Mouse (Mus musculus): Measurements from ENCODE around the gene Map3k4. TPM values are rescaled to one million over a fixed set of nuclear protein-coding genes. Genes with fewer than 3 reads are reported as not detected.

Gene Map3k4
- total and polyA plus RNA-seq, 3 experiments, result 12.7 to 22.6 (median 20.9) TPM

DNA sequence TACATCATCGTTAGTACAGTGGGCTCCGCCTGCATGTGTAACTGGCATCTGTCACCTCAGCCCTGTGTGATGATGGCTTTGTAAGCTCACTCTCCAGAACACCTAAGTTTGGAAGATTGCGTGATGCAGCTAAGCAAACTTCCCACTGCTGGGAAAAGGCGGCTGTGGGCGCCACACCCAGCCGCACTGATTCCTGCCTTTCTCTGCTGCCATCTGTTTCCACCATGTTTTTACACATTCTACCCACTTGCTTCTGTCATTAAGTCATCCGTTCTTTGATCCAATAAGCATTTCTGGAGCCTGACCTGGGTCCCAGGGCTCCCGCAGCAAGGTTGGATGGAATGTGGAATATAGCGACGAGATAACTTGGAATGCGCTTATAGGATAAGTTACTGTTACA lies 106.7 kb downstream of the Map3k4 start:
- H3K36me3 ChIP-seq (replicated peaks in 1 of 2; ENCODE audit: control insufficient read depth in 1 of 2, insufficient read depth in 1 of 2, low read length in 1 of 2), result peaks cover 74 to 90% of the 10 kb centered on the region in 2 experiments
- no peak overlapping the region for H3K4me2 ChIP-seq (ENCODE audit: insufficient read depth, low read depth, poor library complexity, severe bottlenecking)
- TF ChIP-seq USF1 (IDR thresholded peaks at IDR 0.05; ENCODE audit: low read depth, low read length) (no peak), MEF2A (IDR thresholded peaks at IDR 0.05; ENCODE audit: borderline replicate concordance, low read depth, low read length) (no peak), NELFE (IDR thresholded peaks at IDR 0.05; ENCODE audit: low read depth, low read length) (no peak), MAFK (IDR thresholded peaks at IDR 0.05; ENCODE audit: insufficient replicate concordance, low read length) (no peak), UBTF (IDR thresholded peaks at IDR 0.05; ENCODE audit: low read depth, low read length) (no peak), HCFC1 (IDR thresholded peaks at IDR 0.05; ENCODE audit: low read depth, low read length) (no peak)
- dilution Hi-C loops (cut with MboI; ENCODE audit: extremely low pct_ligation_motif_present, extremely low pct_unique_long_range_greater_than_20kb, low sequenced_read_pairs) (no loop called here), in situ Hi-C loops (cut with MboI; ENCODE audit: low pct_ligation_motif_present, low pct_unique_long_range_greater_than_20kb, low sequenced_read_pairs) (loop anchor here (5.0 kb wide), 2 partner anchors 115 to 175 kb away; no protein-coding TSS in a partner anchor)
- H3K4me3 ChIP-seq (replicated peaks in 1 of 3; ENCODE audit: low read depth in 2 of 3, low read length in 2 of 3, poor library complexity in 1 of 3), result no peak overlapping the region
- H3K27me3 ChIP-seq (replicated peaks), result no peaks in the 10 kb centered on the region
- peaks cover 32 to 50% of the 10 kb centered on the region in 2 experiments for H3K4me1 ChIP-seq (ENCODE audit: control insufficient read depth in 1 of 2, insufficient read depth in 2 of 2)
- peaks cover 2% of the 10 kb centered on the region for H3K79me2 ChIP-seq (replicated peaks; ENCODE audit: control insufficient read depth, extremely low read depth, insufficient read depth, poor library complexity, severe bottlenecking)
- no peak overlapping the region for H3K9ac ChIP-seq (ENCODE audit: insufficient read depth, low read depth)
- DNase-seq (ENCODE audit: extremely low read depth), result no peak
- H3K27ac ChIP-seq (ENCODE audit: insufficient read depth, low read depth), result no peak overlapping the region
- no peaks in the 10 kb centered on the region for H3K9me3 ChIP-seq (replicated peaks; ENCODE audit: low read length)

DNA sequence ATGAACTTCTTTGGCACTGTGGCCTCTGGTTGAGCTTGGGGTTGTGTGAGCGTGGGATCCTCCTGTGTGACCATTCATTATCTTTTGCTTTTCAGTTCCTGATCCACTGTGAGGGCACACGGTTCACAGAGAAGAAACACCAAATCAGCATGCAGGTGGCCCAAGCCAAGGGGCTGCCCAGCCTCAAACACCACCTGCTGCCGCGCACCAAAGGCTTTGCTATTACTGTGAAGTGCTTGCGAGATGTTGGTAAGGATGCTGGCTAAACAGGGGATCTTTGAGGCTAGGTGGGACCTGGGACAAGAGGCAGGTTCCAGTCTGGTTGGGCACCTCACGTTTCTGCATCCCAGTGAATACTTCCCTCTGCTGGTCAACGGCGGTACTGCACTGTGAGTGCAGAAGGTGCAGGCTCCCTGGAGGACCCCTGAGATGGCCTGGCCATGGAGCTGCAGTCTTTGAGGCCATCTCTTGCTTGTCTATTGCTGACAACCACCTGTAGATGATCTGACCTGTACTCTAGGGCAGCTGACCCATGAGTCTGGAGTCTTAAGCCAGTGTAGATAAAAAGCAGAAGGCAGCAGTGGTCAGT lies 108.0 kb downstream of the Map3k4 start:
- Histone ChIP-seq H3K4me2 (ENCODE audit: insufficient read depth, low read depth, poor library complexity, severe bottlenecking) (no peak overlapping the region), H3K4me1 (ENCODE audit: control insufficient read depth in 1 of 2, insufficient read depth in 2 of 2) (peaks cover 40 to 62% of the 10 kb centered on the region in 2 experiments), H3K27me3 (replicated peaks) (no peaks in the 10 kb centered on the region), H3K27ac (ENCODE audit: insufficient read depth, low read depth) (peak overlapping the region; percentile 70), H3K79me2 (replicated peaks; ENCODE audit: control insufficient read depth, extremely low read depth, insufficient read depth, poor library complexity, severe bottlenecking) (peaks cover 2% of the 10 kb centered on the region), H3K36me3 (replicated peaks in 1 of 2; ENCODE audit: control insufficient read depth in 1 of 2, insufficient read depth in 1 of 2, low read length in 1 of 2) (peaks cover 61 to 84% of the 10 kb centered on the region in 2 experiments), H3K9ac (ENCODE audit: insufficient read depth, low read depth) (no peak overlapping the region), H3K9me3 (replicated peaks; ENCODE audit: low read length) (no peaks in the 10 kb centered on the region), H3K4me3 (replicated peaks in 1 of 3; ENCODE audit: low read depth in 2 of 3, low read length in 2 of 3, poor library complexity in 1 of 3) (peak overlapping the region in 1 of 3 experiments; percentile 7)
- dilution Hi-C loops (cut with MboI; ENCODE audit: extremely low pct_ligation_motif_present, extremely low pct_unique_long_range_greater_than_20kb, low sequenced_read_pairs) (no loop called here), in situ Hi-C loops (cut with MboI; ENCODE audit: low pct_ligation_motif_present, low pct_unique_long_range_greater_than_20kb, low sequenced_read_pairs) (loop anchor here (5.0 kb wide), 2 partner anchors 113 to 173 kb away; no protein-coding TSS in a partner anchor)
- TF ChIP-seq UBTF (IDR thresholded peaks at IDR 0.05; ENCODE audit: low read depth, low read length) (no peak), ELF1 (IDR thresholded peaks at IDR 0.05; ENCODE audit: low read depth, low read length) (no peak; the same call in 1 of the 2 replicates), HCFC1 (IDR thresholded peaks at IDR 0.05; ENCODE audit: low read depth, low read length) (no peak), MEF2A (IDR thresholded peaks at IDR 0.05; ENCODE audit: borderline replicate concordance, low read depth, low read length) (no peak), PAX5 (IDR thresholded peaks at IDR 0.05; ENCODE audit: low read length) (no peak), JUND (conservative IDR thresholded peaks at IDR 0.05; ENCODE audit: low read depth, low read length) (0 out of 2 replicates have a peak, but pooled peaks have one; percentile 9), EP300 (IDR thresholded peaks at IDR 0.05; ENCODE audit: low read length) (peak; percentile 62), POLR2AphosphoS2 (IDR thresholded peaks at IDR 0.05; ENCODE audit: low read depth, low read length) (no peak), BHLHE40 (IDR thresholded peaks at IDR 0.05; ENCODE audit: low read depth, low read length) (peak; percentile 75; the same call in 1 of the 2 replicates), ZC3H11A (IDR thresholded peaks at IDR 0.05; ENCODE audit: low read depth, low read length) (peak; percentile 95), CTCF (conservative IDR thresholded peaks at IDR 0.05 in 1 of 2, IDR thresholded peaks at IDR 0.05 in 1 of 2; ENCODE audit: low read depth in 2 of 2, low read length in 2 of 2) (peak; percentile 92 to 97), IRF4 (IDR thresholded peaks at IDR 0.05; ENCODE audit: low read depth, low read length) (peak; percentile 76), ETS1 (conservative IDR thresholded peaks at IDR 0.05; ENCODE audit: low read depth, low read length) (peak; percentile 44), USF2 (conservative IDR thresholded peaks at IDR 0.05; ENCODE audit: low read depth, low read length) (0 out of 2 replicates have a peak, but pooled peaks have one; percentile 2), MAFK (IDR thresholded peaks at IDR 0.05; ENCODE audit: insufficient replicate concordance, low read length) (no peak), SMC3 (IDR thresholded peaks at IDR 0.05; ENCODE audit: low read depth, low read length) (peak; percentile 97), SIN3A (IDR thresholded peaks at IDR 0.05; ENCODE audit: low read length) (peak; percentile 22; the same call in 1 of the 2 replicates), TCF12 (IDR thresholded peaks at IDR 0.05; ENCODE audit: low read depth, low read length) (peak; percentile 88), RCOR1 (conservative IDR thresholded peaks at IDR 0.05; ENCODE audit: low read depth, low read length) (0 out of 2 replicates have a peak, but pooled peaks have one; percentile 14), MXI1 (IDR thresholded peaks at IDR 0.05; ENCODE audit: low read depth, low read length) (no peak), POLR2A (IDR thresholded peaks at IDR 0.05; ENCODE audit: low read depth, low read length) (no peak; the same call in 1 of the 2 replicates), NELFE (IDR thresholded peaks at IDR 0.05; ENCODE audit: low read depth, low read length) (peak; percentile 40; the same call in 1 of the 2 replicates), MYC (IDR thresholded peaks at IDR 0.05; ENCODE audit: low read depth, low read length) (no peak), MAX (IDR thresholded peaks at IDR 0.05; ENCODE audit: low read length) (peak; percentile 19; the same call in 1 of the 2 replicates), E2F4 (IDR thresholded peaks at IDR 0.05; ENCODE audit: insufficient replicate concordance, low read depth, low read length) (no peak), NRF1 (IDR thresholded peaks at IDR 0.05; ENCODE audit: low read depth, low read length) (no peak), RAD21 (IDR thresholded peaks at IDR 0.05; ENCODE audit: low read depth, low read length) (peak; percentile 96)
- DNase-seq (ENCODE audit: extremely low read depth), result peak; percentile 86
